Mouse (Mus musculus): ENCODE measurements around the gene Tmie. TPM values are rescaled to one million over a fixed set of nuclear protein-coding genes. Genes with fewer than 3 reads are reported as not detected.
A peak's percentile ranks its signal among the peaks of the same experiment; 100 is the strongest.
"Not testable (repeated sequence)": the region's sequence is repeated elsewhere in the genome, so short reads cannot be mapped to it uniquely, and the experiment has no call there.

The Tmie gene
- polyA plus RNA-seq, 1 experiment from 2014 or later: not detected

DNA sequence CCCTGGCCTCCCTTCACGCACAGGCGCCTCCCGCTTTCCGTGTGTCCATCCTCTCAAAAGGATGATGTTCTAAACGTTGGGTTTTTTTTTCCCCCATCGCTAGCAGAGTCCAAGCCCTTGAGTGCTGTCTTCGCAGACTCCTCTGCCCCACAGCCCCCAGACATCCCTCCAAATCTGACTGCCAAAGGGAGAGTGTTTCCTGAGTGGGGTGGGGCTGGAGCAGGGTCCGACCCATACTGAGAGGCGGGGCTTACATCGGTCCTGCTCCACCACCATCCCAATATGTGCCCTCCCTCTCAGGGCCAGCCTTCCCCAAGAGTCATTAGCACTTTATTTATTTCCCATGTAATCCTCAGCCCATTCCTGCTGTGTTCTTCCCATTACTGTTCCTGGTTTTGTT is 45.0 kb downstream of the Tmie start:
- peak overlapping the region; percentile 20; the same call in 1 of the 2 replicates for H3K4me2 ChIP-seq
- H3K27ac ChIP-seq (ENCODE audit: low read depth, low read length): no peak overlapping the region
- no peaks in the 10 kb centered on the region for H3K27me3 ChIP-seq (ENCODE audit: control insufficient read depth, insufficient read depth, low read length)
- H3K9me3 ChIP-seq (replicated peaks; ENCODE audit: control insufficient read depth, low read length): no peaks in the 10 kb centered on the region
- no peaks in the 10 kb centered on the region for H3K36me3 ChIP-seq (ENCODE audit: control insufficient read depth, insufficient read depth, low read length)
- no peak overlapping the region for H3K9ac ChIP-seq (ENCODE audit: low read depth, low read length)
- no peaks in the 10 kb centered on the region for H3K4me1 ChIP-seq (ENCODE audit: control insufficient read depth, insufficient read depth, low read length)
- H3K4me3 ChIP-seq (ENCODE audit: low read depth, low read length): no peak overlapping the region
- WGBS (ENCODE audit: insufficient replicate concordance): 24% methylated on average over 10 of the region's 10 CpGs
- no peak for ATAC-seq (replicated peaks; ENCODE audit: insufficient number of reproducible peaks, low FRiP score, low TSS enrichment)

DNA sequence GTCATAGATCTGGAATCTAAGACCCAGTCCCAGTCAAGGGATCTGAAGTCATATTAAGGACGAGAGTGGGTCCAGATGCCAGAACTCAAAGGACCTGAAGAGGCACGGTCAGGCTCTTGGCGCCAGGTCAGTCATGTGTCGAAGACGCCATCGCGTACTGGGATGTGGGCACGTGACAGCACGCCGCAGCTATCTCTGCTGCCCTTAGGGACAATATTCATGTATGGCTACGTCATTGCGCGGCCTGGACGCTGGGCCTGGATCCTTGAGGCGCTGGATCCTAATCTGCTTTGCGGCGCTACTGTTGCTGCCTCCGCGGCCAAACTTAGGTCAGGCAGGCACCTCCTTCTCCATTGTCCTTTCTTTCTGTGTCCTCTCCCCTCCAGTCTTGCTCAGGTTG is 45.5 kb downstream of the Tmie start, which contains the start of gene Prss45:
Gene Prss45, plus strand, starts transcription at position 178 of the 400 bp plus-strand sequence.
- Histone ChIP-seq H3K9me3 (replicated peaks; ENCODE audit: control insufficient read depth, low read length) (no peaks in the 10 kb centered on the region), H3K4me2 (peak within 1 kb of the TSS; percentile 20; the same call in 1 of the 2 replicates), H3K27me3 (ENCODE audit: control insufficient read depth, insufficient read depth, low read length) (no peaks in the 10 kb centered on the region), H3K4me3 (ENCODE audit: low read depth, low read length) (no peak within 1 kb of the TSS), H3K4me1 (ENCODE audit: control insufficient read depth, insufficient read depth, low read length) (no peaks in the 10 kb centered on the region), H3K27ac (ENCODE audit: low read depth, low read length) (no peak within 1 kb of the TSS), H3K9ac (ENCODE audit: low read depth, low read length) (no peak within 1 kb of the TSS), H3K36me3 (ENCODE audit: control insufficient read depth, insufficient read depth, low read length) (no peaks in the 10 kb centered on the region)
- 63% methylated on average over 19 of the region's 19 CpGs for WGBS (ENCODE audit: insufficient replicate concordance)
- ATAC-seq (replicated peaks; ENCODE audit: insufficient number of reproducible peaks, low FRiP score, low TSS enrichment): no peak

GRCm38 (mm10) chr9:110833021-110833420 is 46.9 kb downstream of the Tmie start:
- Histone ChIP-seq H3K27me3 (ENCODE audit: control insufficient read depth, insufficient read depth, low read length) (no peaks in the 10 kb centered on the region), H3K4me1 (ENCODE audit: control insufficient read depth, insufficient read depth, low read length) (no peaks in the 10 kb centered on the region), H3K36me3 (ENCODE audit: control insufficient read depth, insufficient read depth, low read length) (no peaks in the 10 kb centered on the region), H3K27ac (ENCODE audit: low read depth, low read length) (no peak overlapping the region), H3K4me2 (no peak overlapping the region), H3K9ac (ENCODE audit: low read depth, low read length) (no peak overlapping the region), H3K4me3 (ENCODE audit: low read depth, low read length) (no peak overlapping the region), H3K9me3 (replicated peaks; ENCODE audit: control insufficient read depth, low read length) (no peaks in the 10 kb centered on the region)
- ATAC-seq (replicated peaks; ENCODE audit: insufficient number of reproducible peaks, low FRiP score, low TSS enrichment): no peak
- 72% methylated on average over 5 of the region's 5 CpGs for WGBS (ENCODE audit: insufficient replicate concordance)

DNA sequence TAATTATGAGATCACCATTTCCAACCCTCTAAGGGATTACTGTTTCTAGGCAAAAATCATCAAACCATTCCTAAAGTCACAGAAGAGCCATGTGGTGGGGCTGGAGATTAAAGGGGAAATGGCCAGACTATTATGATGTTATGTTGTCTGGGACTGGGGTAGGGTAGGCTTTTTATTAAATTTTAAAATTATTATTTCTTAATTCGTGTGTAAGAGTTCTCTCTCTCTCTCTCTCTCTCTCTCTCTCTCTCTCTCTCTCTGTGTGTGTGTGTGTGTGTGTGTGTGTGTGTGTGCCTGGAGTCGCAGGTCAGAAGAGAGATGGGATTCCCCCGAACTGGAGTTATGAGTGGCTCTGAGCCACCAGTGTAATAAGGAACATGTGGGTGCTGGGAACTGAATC is 53.5 kb downstream of the Tmie start, which contains the start of gene Prss43:
Gene Prss43, plus strand, starts transcription at position 301 of the 400 bp plus-strand sequence.
- Histone ChIP-seq H3K4me1 (ENCODE audit: control insufficient read depth, insufficient read depth, low read length) (no peaks in the 10 kb centered on the region), H3K27ac (ENCODE audit: low read depth, low read length) (no peak within 1 kb of the TSS), H3K4me2 (no peak within 1 kb of the TSS), H3K36me3 (ENCODE audit: control insufficient read depth, insufficient read depth, low read length) (no peaks in the 10 kb centered on the region), H3K9ac (ENCODE audit: low read depth, low read length) (no peak within 1 kb of the TSS), H3K9me3 (replicated peaks; ENCODE audit: control insufficient read depth, low read length) (no peaks in the 10 kb centered on the region), H3K27me3 (ENCODE audit: control insufficient read depth, insufficient read depth, low read length) (peaks cover 3% of the 10 kb centered on the region; the same call in 1 of the 2 replicates), H3K4me3 (ENCODE audit: low read depth, low read length) (no peak within 1 kb of the TSS)
- ATAC-seq (replicated peaks; ENCODE audit: insufficient number of reproducible peaks, low FRiP score, low TSS enrichment): no peak
- WGBS (ENCODE audit: insufficient replicate concordance): 63% methylated on average over 3 of the region's 3 CpGs

- Histone ChIP-seq H3K4me2 (no peak overlapping the region), H3K27ac (ENCODE audit: low read depth, low read length) (no peak overlapping the region), H3K27me3 (ENCODE audit: control insufficient read depth, insufficient read depth, low read length) (peaks cover 3% of the 10 kb centered on the region; the same call in 1 of the 2 replicates), H3K36me3 (ENCODE audit: control insufficient read depth, insufficient read depth, low read length) (no peaks in the 10 kb centered on the region), H3K9ac (ENCODE audit: low read depth, low read length) (no peak overlapping the region), H3K4me1 (ENCODE audit: control insufficient read depth, insufficient read depth, low read length) (no peaks in the 10 kb centered on the region), H3K9me3 (replicated peaks; ENCODE audit: control insufficient read depth, low read length) (no peaks in the 10 kb centered on the region), H3K4me3 (ENCODE audit: low read depth, low read length) (no peak overlapping the region)
- 67% methylated on average over 7 of the region's 7 CpGs for WGBS (ENCODE audit: insufficient replicate concordance)
- ATAC-seq (replicated peaks; ENCODE audit: insufficient number of reproducible peaks, low FRiP score, low TSS enrichment): no peak
These were observed 54.1 kb downstream of the Tmie start for GRCm38 (mm10) chr9:110825832-110826231.

GRCm38 (mm10) chr9:110825426-110825825 is 54.5 kb downstream of the Tmie start:
- Histone ChIP-seq H3K27ac (ENCODE audit: low read depth, low read length) (no peak overlapping the region), H3K36me3 (ENCODE audit: control insufficient read depth, insufficient read depth, low read length) (no peaks in the 10 kb centered on the region), H3K9me3 (replicated peaks; ENCODE audit: control insufficient read depth, low read length) (no peaks in the 10 kb centered on the region), H3K4me2 (no peak overlapping the region), H3K27me3 (ENCODE audit: control insufficient read depth, insufficient read depth, low read length) (peaks cover 3% of the 10 kb centered on the region; the same call in 1 of the 2 replicates), H3K4me3 (ENCODE audit: low read depth, low read length) (no peak overlapping the region), H3K4me1 (ENCODE audit: control insufficient read depth, insufficient read depth, low read length) (no peaks in the 10 kb centered on the region), H3K9ac (ENCODE audit: low read depth, low read length) (no peak overlapping the region)
- 71% methylated on average over 4 of the region's 4 CpGs for WGBS (ENCODE audit: insufficient replicate concordance)
- ATAC-seq (replicated peaks; ENCODE audit: insufficient number of reproducible peaks, low FRiP score, low TSS enrichment): no peak

GRCm38 (mm10) chr9:110821436-110821835 is 58.5 kb downstream of the Tmie start:
- ATAC-seq (replicated peaks; ENCODE audit: insufficient number of reproducible peaks, low FRiP score, low TSS enrichment): no peak
- no peak overlapping the region for H3K4me3 ChIP-seq (ENCODE audit: low read depth, low read length)
- 78% methylated on average over 7 of the region's 7 CpGs for WGBS (ENCODE audit: insufficient replicate concordance)

DNA sequence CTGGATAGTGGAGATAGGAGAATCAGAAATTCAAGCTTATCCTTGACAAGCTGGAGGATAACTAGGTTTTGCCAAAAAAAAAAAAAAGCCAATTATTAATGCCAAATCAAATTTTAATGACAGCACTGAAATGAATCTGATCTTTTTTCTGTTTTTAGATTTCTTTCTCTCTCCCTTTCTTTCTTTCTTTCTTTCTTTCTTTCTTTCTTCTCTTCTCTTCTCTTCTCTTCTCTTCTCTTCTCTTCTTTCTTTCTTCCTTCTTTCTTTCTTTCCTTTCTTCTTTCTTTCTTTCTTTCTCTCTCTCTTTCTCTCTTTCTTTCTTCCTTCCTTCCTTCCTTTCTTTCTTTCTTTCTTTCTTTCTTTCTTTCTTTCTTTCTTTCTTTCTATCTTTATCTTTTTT is 59.4 kb downstream of the Tmie start:
- H3K9me3 ChIP-seq (replicated peaks; ENCODE audit: control insufficient read depth, low read length); H3K4me2 ChIP-seq; H3K4me3 ChIP-seq (ENCODE audit: low read depth, low read length); H3K36me3 ChIP-seq (ENCODE audit: control insufficient read depth, insufficient read depth, low read length); H3K27me3 ChIP-seq (ENCODE audit: control insufficient read depth, insufficient read depth, low read length); ATAC-seq (replicated peaks; ENCODE audit: insufficient number of reproducible peaks, low FRiP score, low TSS enrichment); H3K4me1 ChIP-seq (ENCODE audit: control insufficient read depth, insufficient read depth, low read length); H3K9ac ChIP-seq (ENCODE audit: low read depth, low read length); H3K27ac ChIP-seq (ENCODE audit: low read depth, low read length): not testable (repeated sequence)

More at GRCm38 (mm10) chr9:110821436-110821835, 58.5 kb downstream of the Tmie start:
- no peaks in the 10 kb centered on the region for H3K4me1 ChIP-seq (ENCODE audit: control insufficient read depth, insufficient read depth, low read length)
- no peak overlapping the region for H3K4me2 ChIP-seq
- H3K36me3 ChIP-seq (ENCODE audit: control insufficient read depth, insufficient read depth, low read length): no peaks in the 10 kb centered on the region
- H3K9ac ChIP-seq (ENCODE audit: low read depth, low read length): no peak overlapping the region
- peaks cover 2% of the 10 kb centered on the region; the same call in 1 of the 2 replicates for H3K27me3 ChIP-seq (ENCODE audit: control insufficient read depth, insufficient read depth, low read length)
- no peaks in the 10 kb centered on the region for H3K9me3 ChIP-seq (replicated peaks; ENCODE audit: control insufficient read depth, low read length)
- H3K27ac ChIP-seq (ENCODE audit: low read depth, low read length): no peak overlapping the region

Measured in heart, embryonic 11.5 days (tissue).